Mouse (Mus musculus) cerebellum, adult 8-10 months (tissue): ENCODE results near the gene Ptpn14.

Source experiments
- DNase-seq: peaks from one replicate; pipeline ENCODE4 v3.0.0; 2022

The Ptpn14 gene

GRCm38 (mm10) chr1:189869651-189870270, 141.7 kb downstream of the Ptpn14 start:
- DNase-seq, result no peak

GRCm38 (mm10) chr1:189870539-189870938, 142.5 kb downstream of the Ptpn14 start:
- no peak for DNase-seq

GRCm38 (mm10) chr1:189871625-189872024, 143.6 kb downstream of the Ptpn14 start:
- DNase-seq, result no peak

GRCm38 (mm10) chr1:189872050-189872449, 144.0 kb downstream of the Ptpn14 start:
- no peak for DNase-seq

- DNase-seq, result no peak
These were observed 145.5 kb downstream of the Ptpn14 start for GRCm38 (mm10) chr1:189873591-189873990.

DNA sequence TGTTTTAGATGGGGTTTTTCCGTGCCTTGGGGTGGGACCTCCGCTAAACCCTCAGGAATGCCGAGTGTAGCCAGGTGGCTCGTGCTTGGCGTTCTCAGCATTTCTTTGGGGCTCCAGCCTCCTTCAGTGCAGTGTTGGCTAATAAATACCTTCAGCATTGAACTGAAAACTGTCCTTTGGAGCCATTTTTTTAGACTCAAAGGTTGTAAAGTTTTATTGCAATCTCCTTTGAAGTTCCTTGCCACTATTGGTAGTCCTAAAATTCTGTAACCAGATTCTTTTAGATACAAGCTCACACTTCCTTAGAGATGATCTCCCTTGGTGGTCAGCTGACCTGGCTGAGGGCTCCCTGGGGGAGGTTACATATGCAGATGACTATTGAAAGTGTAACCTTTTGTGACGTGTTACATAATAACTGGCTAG, 147.4 kb downstream of the Ptpn14 start:
- DNase-seq, result no peak

DNA sequence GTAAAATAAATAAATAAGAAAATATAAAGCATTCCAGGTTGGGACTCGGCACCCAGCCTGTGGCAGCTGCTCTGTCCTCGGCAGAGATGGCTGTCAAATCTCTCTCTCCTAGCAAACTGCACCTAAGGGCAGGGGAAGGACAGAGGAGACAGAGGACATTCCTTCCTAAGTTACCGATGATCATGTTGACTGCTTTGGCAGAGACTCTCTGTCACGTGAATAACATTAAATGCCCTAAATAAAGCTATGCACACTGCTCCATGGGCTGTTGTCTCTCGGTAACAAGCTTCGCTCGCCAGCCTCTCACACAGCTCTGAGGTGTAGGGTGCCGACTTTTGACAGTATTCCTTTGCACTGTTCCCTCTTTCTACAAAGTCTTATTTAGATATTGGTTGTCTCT, 148.1 kb downstream of the Ptpn14 start:
- no peak for DNase-seq

GRCm38 (mm10) chr1:189879212-189879611, 151.1 kb downstream of the Ptpn14 start:
- no peak for DNase-seq

GRCm38 (mm10) chr1:189879965-189880364, 151.9 kb downstream of the Ptpn14 start:
- DNase-seq, result peak; percentile 48

DNA sequence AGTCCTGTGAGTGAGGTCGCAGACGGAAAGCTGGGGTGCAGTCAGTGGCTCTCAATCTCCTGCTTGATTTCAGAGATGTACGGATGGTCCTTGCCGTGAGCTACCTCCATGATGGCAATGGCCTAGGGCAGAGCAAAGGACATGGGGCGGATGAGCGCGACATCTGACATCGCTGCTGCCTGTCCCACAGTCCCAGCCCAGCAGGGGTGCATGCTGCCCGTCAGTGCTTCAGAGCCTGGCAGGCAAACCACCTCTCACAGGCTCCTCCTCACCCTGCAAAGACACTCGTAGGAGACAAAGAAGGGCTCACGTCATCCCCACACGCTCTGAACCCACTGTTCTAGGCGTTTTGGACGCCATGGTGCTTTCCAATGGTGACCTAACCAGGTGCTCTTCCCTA, 152.7 kb downstream of the Ptpn14 start:
- DNase-seq, result no peak

GRCm38 (mm10) chr1:189882886-189883285, 154.8 kb downstream of the Ptpn14 start:
- DNase-seq, result peak; percentile 41

DNA sequence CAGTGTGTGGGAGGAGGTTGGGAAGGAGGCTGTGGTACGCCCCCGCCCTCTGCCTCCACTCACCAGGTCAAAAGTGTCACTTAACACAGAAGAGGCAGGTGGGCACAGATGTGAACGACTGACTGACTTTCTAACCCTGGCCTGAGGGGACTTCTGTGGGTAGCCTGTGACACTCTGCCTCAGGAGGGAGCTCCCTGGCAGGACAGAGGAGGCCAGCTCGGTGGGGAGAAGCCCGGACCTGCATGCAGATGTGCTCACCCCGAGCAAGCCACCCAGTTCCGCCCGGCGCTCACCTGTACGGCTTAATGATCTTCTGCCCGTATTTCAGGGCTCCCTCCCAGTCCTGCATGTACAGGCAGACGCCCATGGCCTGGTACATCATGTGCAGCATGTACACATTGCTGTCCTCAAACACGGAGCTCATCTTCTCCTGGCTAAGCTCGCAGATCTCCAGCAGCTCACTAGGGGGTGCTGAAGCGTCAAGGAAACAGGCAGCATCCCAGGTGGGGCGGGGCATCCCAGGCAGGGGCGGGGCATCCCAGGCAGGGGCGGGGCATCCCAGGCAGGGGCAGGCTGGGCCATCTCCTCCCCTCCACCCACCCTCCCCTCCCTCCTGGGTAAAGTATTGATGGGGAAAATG, 155.6 kb downstream of the Ptpn14 start:
- peak; percentile 27 for DNase-seq

GRCm38 (mm10) chr1:189884951-189885350, 156.9 kb downstream of the Ptpn14 start:
- DNase-seq, result peak; percentile 74

DNA sequence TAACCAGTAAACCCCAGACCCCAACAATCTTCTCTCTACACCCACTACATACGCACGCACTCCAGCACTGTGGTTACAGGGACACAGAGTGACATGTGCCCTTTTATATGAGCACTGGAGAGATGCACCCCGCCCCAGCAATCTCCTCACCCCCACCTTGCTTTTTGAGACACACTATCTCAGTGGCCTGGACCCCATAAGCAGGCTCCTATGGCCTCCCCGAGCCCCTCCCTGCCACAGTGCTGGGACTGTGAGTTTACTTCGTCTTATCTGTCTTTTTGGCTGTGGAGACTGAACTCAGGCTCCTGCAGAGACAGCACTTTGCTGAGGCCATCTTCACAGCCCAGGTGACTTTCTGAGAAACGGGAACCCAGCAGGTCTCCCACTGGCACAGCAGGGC, 157.9 kb downstream of the Ptpn14 start:
- no peak for DNase-seq

DNA sequence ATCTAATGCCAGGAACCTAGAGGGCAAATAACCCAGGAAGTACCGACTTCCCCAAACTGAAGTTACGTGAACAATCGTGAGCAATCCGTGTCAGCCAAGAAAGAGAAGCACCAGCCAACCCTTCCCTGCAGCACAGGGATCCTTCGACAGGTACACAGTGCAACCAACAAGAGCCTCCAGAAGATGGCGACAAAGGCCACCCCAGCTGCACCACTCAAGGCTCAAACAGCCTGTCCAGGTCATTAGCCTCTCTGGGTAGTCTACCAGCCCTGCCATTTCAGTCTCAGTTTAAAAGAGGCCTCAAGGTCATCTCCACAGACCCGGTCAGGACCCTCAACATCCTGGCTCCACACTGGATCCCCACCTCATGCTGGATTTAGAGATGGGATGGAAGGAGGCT, 159.4 kb downstream of the Ptpn14 start:
- DNase-seq, result peak; percentile 75

DNA sequence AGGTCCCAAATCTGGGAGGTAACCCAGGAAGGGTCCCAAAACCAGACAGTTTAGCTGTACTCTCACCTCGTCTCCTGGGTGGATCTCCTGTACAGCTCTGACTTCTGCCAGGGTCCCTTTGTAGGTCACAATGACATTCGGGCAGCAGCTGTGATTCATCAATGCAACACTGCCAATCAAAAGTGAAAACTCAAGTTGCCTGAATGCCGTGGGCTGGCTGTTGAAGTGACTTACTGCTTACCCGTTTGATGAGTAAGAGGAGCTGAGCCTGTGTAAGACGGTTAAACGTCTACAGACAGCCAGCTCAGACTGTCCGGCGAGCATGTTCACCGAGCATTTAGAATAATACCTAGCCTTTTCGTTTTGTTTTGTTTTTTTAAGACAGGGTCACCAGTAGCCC, 160.7 kb downstream of the Ptpn14 start:
- no peak for DNase-seq

DNA sequence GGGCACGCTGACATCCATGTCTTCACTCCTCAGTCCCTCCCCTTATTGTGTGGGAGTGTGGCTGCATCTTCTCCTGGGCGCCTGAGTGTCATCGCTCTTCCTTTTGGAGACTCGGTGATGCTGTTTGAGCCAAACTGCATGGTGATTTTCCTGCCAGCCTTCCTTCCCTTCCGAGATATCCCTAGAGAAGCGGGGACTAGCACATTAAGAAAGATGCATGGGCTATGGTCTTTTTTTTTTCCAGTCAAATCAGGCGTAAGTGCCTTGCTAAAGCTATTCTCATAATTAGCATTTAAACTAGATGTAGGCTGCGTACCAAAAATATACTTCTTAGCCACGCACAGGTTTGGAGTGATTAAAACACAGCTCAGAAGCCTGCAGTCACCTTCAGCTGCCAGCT, 166.1 kb downstream of the Ptpn14 start:
- no peak for DNase-seq

GRCm38 (mm10) chr1:189897861-189898260, 169.8 kb downstream of the Ptpn14 start:
- no peak for DNase-seq

GRCm38 (mm10) chr1:189898708-189899107, 170.6 kb downstream of the Ptpn14 start:
- no peak for DNase-seq

DNA sequence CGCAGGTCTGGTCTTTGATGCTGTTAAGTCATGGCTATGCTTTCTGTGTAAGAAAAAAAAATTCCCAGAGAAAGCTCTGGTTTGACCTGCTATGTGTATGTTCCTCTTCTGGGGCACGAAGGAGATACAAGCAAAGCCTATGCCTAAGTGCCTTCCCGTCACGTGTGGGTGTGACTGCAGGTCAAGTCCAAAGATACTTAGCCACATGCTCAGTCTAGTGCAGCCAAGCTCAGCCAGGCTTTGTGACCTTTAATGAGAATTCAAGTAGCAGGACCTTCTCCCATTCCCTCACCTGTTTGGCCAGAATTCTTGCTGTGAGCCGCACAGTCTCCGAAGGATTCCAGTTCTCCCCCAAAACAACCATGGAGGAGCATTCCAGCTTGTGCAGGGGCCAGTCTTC, 171.5 kb downstream of the Ptpn14 start:
- DNase-seq, result no peak

GRCm38 (mm10) chr1:189902413-189902812, 174.3 kb downstream of the Ptpn14 start:
- no peak for DNase-seq

DNA sequence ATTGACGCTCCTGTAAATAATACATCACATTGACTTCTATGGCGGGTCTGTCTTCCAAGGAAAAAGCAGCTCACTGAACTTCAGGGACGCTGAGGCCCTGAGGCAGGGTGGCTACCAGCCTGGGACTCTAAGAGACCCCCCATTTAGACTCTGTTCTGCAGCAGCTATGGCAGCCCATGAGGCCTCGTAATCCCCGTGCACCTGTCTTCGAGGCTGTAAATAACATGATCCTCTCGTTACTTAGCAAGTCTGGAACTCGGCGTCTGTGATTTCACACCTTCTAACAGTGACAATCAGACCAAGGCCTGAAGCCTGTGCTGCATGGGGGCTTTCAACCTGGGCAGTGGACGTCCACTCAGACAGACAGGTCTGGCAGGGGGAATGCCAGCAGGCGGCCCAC, 175.1 kb downstream of the Ptpn14 start:
- no peak for DNase-seq

GRCm38 (mm10) chr1:189910685-189911345, 182.7 kb downstream of the Ptpn14 start:
- DNase-seq, result no peak

DNA sequence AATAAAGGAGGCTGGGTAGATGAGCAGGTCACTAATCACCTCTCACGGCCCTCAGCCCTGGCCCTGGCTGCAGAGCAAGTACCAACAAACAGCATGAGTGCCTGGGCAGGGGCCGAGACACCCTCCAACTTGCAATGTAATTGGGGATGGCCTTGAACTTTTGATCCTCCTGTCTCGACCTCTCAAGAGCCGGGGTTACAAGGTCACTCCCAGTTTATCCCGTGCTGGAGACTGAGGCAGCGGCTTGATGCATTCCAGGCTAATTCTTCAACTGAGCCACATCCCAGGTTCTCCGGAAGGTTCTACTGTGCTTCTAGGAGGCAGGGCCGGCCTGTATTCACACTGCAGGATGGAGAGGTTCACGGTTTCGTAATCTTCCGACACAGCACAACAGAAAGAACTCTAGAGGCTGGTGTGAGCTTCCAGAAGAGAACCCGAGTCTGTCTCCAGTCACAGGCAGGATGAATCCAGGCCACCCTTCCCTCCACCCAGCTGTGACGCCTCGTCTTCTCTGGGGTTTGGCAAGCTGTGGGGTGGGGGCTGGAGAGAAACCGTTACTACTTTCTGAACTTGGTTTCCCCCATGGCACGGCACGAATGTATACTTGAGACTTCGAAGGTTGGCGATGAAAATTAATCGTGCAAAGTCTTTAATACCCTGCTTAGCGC, 185.2 kb downstream of the Ptpn14 start:
- no peak for DNase-seq
